Mouse (Mus musculus): ENCODE data around the gene Ypel1. TPM values are rescaled to one million over a fixed set of nuclear protein-coding genes. Genes with fewer than 3 reads are reported as not detected.

Ypel1 gene
- polyA plus RNA-seq, 1 experiment, result 2.2 TPM

DNA sequence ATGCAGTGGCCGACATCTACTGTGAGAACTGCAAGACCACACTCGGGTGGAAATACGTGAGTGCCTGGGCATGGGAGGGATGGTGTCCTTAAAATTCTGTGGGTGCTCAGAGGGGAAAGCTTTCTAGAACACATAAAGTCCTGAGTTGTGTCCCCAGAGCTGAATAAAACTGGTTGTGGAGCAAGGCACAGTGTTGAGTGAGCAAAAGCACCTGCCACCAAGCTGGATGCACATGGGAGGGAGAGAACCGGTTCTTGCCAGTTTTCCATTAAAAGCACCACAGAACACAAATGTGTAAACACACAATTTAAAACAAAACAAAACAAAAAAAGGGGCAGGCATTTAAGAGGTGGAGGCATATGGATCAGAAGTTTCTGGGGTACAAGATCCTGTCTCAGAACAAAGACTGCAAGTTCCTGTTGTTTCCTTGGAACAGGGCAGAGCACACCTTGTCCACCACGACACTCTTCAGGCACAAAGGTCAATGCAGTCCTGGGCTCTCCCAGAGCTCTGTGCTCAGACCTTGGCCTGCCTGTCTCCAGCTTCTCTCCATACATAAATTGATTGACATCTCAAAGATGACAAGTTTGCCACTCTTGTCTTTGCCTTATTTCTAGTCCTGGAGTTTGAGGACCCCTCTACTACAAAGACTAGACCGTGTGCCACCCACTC, 12.8 kb downstream of the Ypel1 start:
- Histone ChIP-seq H3K4me1 (ENCODE audit: control insufficient read depth, insufficient read depth, low read length) (no peaks in the 10 kb centered on the region), H3K27ac (ENCODE audit: insufficient read depth, low read length) (no peak overlapping the region), H3K4me3 (ENCODE audit: insufficient read depth, low read length) (no peak overlapping the region)
- TF ChIP-seq CTCF (IDR thresholded peaks at IDR 0.05; ENCODE audit: borderline replicate concordance, insufficient read depth, low read length), result no peak
- TF ChIP-seq POLR2A (IDR thresholded peaks at IDR 0.05; ENCODE audit: low read depth, low read length), result no peak

DNA sequence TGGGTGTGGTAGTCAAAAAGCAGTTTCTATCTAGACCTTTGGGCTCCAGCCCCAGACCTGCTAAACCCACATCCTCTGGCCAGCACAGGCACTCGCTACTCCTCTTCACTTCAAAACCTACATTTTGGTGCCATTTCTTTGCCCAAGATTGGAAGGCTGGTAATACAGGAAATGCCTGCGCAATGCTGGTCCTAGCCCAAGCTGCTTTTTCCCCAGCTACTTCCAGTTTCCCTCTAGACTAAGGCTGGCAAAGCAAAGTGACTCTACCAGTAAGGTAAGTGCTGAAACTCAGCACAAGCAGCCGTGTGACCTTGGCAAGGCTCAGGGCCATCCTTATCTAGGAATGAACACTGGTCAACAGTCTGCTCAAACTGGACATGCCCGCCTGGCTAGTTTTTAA, 16.1 kb downstream of the Ypel1 start:
- no peak overlapping the region for H3K4me3 ChIP-seq (ENCODE audit: insufficient read depth, low read length)
- H3K4me1 ChIP-seq (ENCODE audit: control insufficient read depth, insufficient read depth, low read length), result no peaks in the 10 kb centered on the region
- no peak for TF ChIP-seq CTCF (IDR thresholded peaks at IDR 0.05; ENCODE audit: borderline replicate concordance, insufficient read depth, low read length)
- TF ChIP-seq POLR2A (IDR thresholded peaks at IDR 0.05; ENCODE audit: low read depth, low read length), result no peak
- no peak overlapping the region for H3K27ac ChIP-seq (ENCODE audit: insufficient read depth, low read length)

DNA sequence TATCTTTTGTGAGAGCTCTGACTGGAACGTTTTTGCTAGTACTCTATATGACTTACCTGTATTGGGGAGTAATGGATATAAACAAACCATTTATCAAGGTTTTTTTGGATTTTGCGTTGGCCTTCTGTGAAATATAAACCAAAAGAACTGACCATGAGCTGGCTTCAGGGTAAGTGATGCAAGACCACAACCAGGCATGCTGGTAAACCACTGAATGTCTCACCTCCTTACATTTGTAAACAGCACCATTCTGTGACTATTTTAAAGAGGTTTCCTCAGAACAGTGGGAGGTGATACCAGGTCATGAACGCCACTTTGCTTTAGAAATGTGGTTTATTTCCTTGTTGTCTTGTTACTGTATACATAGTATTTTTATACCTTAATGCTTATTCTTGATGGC, 16.7 kb downstream of the Ypel1 start:
- Histone ChIP-seq H3K27ac (ENCODE audit: insufficient read depth, low read length) (no peak overlapping the region), H3K4me3 (ENCODE audit: insufficient read depth, low read length) (no peak overlapping the region), H3K4me1 (ENCODE audit: control insufficient read depth, insufficient read depth, low read length) (no peaks in the 10 kb centered on the region)
- no peak for TF ChIP-seq CTCF (IDR thresholded peaks at IDR 0.05; ENCODE audit: borderline replicate concordance, insufficient read depth, low read length)
- no peak for TF ChIP-seq POLR2A (IDR thresholded peaks at IDR 0.05; ENCODE audit: low read depth, low read length)

DNA sequence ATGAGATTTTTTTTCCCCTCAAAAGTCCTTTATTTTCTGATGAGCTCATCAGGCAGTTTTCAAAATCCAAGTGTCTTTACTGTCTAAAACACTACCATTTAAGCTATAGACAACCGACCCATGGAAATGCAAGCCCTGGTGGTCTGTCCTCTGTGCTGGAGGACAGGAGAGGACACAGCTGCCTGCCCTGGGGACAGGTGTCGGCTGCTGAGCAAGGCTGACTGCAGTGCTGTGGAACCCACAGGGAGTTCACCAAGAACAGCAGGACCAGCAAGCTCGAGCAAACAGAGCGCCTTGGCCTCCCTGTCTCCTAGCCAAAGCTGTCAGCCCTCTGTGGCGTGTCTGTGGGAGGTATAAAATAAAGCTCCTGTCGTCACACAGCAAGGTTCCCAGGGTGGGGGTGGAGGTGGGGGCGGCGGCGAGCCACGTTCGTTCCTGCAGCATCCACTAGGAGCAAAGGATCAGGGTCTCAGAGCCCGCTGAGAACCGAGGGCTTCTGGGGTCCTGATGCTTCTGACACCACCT, 17.2 kb downstream of the Ypel1 start:
- TF ChIP-seq CTCF (IDR thresholded peaks at IDR 0.05; ENCODE audit: borderline replicate concordance, insufficient read depth, low read length) (no peak), POLR2A (IDR thresholded peaks at IDR 0.05; ENCODE audit: low read depth, low read length) (no peak)
- Histone ChIP-seq H3K27ac (ENCODE audit: insufficient read depth, low read length) (no peak overlapping the region), H3K4me3 (ENCODE audit: insufficient read depth, low read length) (no peak overlapping the region), H3K4me1 (ENCODE audit: control insufficient read depth, insufficient read depth, low read length) (no peaks in the 10 kb centered on the region)

DNA sequence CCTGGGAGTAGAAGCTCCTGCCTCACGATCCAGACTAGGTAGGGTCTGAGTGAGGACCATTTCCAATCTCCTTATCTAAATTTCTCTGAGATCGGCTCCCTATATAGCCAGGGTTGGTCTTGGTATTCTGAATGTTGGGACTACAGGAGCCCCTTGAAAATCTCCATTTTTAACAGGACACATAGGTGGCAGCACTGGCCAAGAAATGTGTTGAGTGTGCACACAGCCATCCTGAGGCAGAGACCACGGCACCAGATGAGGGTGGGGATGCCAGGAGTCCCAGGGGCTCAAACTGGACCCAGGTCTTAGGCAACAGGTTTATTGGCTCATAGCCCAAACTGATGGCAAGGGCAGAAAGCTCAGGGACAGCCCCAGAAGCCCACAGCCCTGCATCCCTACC, 18.9 kb downstream of the Ypel1 start:
- H3K27ac ChIP-seq (ENCODE audit: insufficient read depth, low read length), result no peak overlapping the region
- TF ChIP-seq POLR2A (IDR thresholded peaks at IDR 0.05; ENCODE audit: low read depth, low read length) (no peak), CTCF (IDR thresholded peaks at IDR 0.05; ENCODE audit: borderline replicate concordance, insufficient read depth, low read length) (no peak)
- no peaks in the 10 kb centered on the region for H3K4me1 ChIP-seq (ENCODE audit: control insufficient read depth, insufficient read depth, low read length)
- no peak overlapping the region for H3K4me3 ChIP-seq (ENCODE audit: insufficient read depth, low read length)

DNA sequence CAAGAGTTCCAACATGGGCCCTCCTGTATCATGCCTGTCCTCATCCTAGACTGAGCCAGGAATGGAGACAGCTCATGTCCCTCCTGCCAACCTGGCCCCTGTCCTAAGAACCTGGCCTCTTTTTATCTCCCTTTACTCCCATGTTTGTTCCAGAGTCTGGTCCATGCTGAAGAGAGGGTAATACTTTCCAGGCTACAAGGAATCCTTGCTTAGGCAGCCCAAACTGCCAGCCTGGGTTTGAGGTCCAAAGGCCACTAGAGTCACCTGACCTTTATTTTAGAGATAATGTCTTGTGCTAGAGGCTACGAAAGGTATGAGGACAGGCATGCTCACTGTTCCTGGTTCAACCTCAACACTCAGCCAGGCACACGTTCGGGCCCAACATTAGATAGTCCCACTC, 27.4 kb downstream of the Ypel1 start:
- H3K4me3 ChIP-seq (ENCODE audit: insufficient read depth, low read length), result no peak overlapping the region
- TF ChIP-seq CTCF (IDR thresholded peaks at IDR 0.05; ENCODE audit: borderline replicate concordance, insufficient read depth, low read length), result no peak
- TF ChIP-seq POLR2A (IDR thresholded peaks at IDR 0.05; ENCODE audit: low read depth, low read length), result no peak
- no peak overlapping the region for H3K27ac ChIP-seq (ENCODE audit: insufficient read depth, low read length)

DNA sequence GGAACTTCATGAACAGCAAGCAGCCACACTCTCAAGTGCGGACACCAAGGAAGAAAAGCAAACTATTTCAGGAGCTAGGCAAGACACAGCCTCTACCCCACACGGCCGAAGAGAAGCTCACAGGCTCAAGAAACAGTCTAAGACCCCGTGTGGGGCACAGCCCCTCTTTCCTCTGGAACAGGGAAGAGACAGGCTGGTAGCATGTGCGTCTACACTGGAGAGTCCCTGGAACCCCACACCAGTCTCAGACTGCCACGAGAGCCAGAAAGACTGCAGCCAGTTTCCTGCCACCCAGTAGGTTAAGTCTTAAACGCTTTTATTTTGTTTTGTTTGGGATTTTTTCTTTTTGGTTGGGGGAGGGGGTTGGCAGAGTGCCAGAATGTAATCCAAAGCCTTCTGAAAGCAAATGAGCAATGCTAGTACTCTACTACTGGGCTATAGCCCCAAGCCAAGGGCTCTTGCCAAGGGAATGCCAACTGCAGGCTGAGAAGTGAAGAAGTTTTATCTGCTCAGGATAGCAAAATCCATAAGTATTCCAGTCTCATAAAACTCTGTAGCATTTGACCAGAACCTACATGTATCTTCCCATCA, 33.2 kb downstream of the Ypel1 start:
- Histone ChIP-seq H3K27ac (ENCODE audit: insufficient read depth, low read length) (no peak overlapping the region), H3K4me3 (ENCODE audit: insufficient read depth, low read length) (no peak overlapping the region), H3K4me1 (ENCODE audit: control insufficient read depth, insufficient read depth, low read length) (no peaks in the 10 kb centered on the region)
- no peak for TF ChIP-seq CTCF (IDR thresholded peaks at IDR 0.05; ENCODE audit: borderline replicate concordance, insufficient read depth, low read length)
- TF ChIP-seq POLR2A (IDR thresholded peaks at IDR 0.05; ENCODE audit: low read depth, low read length), result no peak

More for the DNA sequence above, 27.4 kb downstream of the Ypel1 start:
- no peaks in the 10 kb centered on the region for H3K4me1 ChIP-seq (ENCODE audit: control insufficient read depth, insufficient read depth, low read length)

DNA sequence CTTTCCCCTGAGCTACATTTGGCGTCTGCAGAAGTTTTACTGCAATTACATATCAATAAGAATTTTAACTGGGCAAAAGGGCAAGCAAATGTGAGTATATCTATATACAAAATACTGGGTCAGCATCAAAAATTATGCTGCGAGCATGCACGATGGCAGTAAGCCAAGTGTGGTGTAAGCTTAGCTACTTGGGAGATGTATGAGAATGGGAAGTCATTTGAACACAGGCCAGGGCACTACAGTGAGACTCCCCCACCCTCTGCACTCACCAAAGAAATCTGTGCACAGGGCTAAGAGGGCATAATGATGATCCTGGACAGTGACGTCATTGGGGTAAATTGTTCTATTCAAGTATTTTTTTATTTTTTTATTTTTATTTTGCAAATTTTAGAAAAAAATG, 35.1 kb downstream of the Ypel1 start:
- Histone ChIP-seq H3K4me1 (ENCODE audit: control insufficient read depth, insufficient read depth, low read length) (peaks cover 2% of the 10 kb centered on the region; the same call in 1 of the 2 replicates), H3K4me3 (ENCODE audit: insufficient read depth, low read length) (no peak overlapping the region), H3K27ac (ENCODE audit: insufficient read depth, low read length) (no peak overlapping the region)
- TF ChIP-seq CTCF (IDR thresholded peaks at IDR 0.05; ENCODE audit: borderline replicate concordance, insufficient read depth, low read length) (no peak), POLR2A (IDR thresholded peaks at IDR 0.05; ENCODE audit: low read depth, low read length) (no peak)

DNA sequence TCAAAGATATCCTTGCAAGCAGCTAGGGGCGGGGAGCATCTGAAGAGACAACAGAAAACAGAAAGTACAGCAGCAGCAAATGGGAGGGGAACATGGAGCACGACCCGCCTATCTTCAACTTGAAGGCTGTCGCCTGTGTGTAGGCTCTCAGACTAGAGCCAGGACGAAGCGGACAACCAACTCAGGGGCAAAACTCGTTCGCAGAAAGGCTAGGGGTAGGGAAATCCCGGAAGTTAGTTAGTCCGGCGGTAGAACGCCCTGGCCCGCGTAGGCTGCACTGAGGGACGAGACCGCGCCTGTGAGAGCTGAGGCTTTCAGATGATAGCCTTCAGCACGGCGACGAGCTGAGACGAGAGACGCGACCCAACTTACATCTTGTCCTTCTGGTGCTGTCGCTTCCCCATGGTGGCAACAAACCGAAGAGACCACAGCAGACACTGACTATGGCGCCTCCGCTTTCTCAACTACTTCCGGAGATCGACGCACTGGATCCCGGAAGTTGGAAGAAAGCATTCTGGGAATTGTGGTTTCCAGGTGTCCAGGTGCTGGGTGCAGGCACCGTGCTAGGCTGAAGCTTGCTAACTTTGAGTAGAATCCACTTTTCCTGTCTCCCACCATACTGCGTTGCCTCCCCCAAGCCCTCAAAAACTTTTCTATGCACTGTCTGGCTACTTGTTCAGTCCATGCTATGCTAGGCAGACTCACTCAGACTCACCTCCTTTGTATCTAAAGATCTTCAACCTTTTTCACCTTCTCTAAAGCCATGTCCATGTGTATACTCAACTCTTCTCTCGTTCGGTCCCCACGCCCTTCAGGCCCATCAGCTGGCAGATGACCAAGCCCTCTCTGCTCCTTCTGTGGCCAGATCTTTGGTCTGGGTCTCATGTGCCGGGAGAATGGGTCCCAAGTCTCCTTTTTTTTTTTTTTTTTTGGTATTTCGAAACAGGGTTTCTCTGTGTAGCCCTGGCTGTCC, 41.6 kb downstream of the Ypel1 start, which contains the start of gene Ppil2:
Ppil2 (minus strand) TSS at position 487 of the 973 bp plus-strand sequence.
- Histone ChIP-seq H3K27ac (ENCODE audit: insufficient read depth, low read length) (no peak within 1 kb of the TSS), H3K4me3 (ENCODE audit: insufficient read depth, low read length) (peak within 1 kb of the TSS; percentile 91)
- TF ChIP-seq CTCF (IDR thresholded peaks at IDR 0.05; ENCODE audit: borderline replicate concordance, insufficient read depth, low read length), result no peak
- peak; percentile 91 for TF ChIP-seq POLR2A (IDR thresholded peaks at IDR 0.05; ENCODE audit: low read depth, low read length)

More for the DNA sequence above, 41.6 kb downstream of the Ypel1 start, which contains the start of gene Ppil2:
- H3K4me1 ChIP-seq (ENCODE audit: control insufficient read depth, insufficient read depth, low read length), result peaks cover 6% of the 10 kb centered on the region; the same call in 1 of the 2 replicates

All from embryonic fibroblast, embryonic 13.5 days (primary cell).